Mouse (Mus musculus): Measurements from ENCODE around the gene BC025446.
"Not testable (repeated sequence)": the region's sequence is repeated elsewhere in the genome, so short reads cannot be mapped to it uniquely, and the experiment has no call there.

BC025446 gene

GRCm38 (mm10) chr15:75215778-75216691 lies at the start of gene BC025446:
Gene BC025446 (plus strand): TSS chr15:75216376.
- no peak for DNase-seq (ENCODE audit: low spot score in 2 of 2)

DNA sequence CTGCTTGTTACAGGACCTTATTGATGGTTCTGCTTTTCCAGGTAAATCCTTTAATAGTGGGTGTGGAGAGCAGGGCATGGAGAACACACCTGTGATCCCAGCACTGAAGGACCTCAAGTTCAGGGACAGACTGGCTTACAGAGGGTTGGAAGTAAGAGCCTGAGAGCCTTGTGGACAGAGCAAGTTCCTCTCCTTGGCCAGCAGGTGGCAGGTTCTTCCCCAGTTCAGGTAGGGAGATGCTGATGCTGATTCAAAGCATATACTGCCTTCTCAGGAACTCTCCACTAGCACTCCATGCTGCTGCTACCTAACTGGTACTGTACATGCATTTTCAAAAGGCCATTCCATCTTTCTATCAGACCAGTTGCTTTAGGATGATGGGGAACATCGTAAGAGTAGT lies 40.7 kb upstream of the BC025446 start:
- DNase-seq (ENCODE audit: low spot score in 2 of 2): peak in 1 of 2 experiments; percentile 33

GRCm38 (mm10) chr15:75186291-75186690 lies 29.9 kb upstream of the BC025446 start:
- DNase-seq (ENCODE audit: low spot score in 2 of 2): no peak

DNA sequence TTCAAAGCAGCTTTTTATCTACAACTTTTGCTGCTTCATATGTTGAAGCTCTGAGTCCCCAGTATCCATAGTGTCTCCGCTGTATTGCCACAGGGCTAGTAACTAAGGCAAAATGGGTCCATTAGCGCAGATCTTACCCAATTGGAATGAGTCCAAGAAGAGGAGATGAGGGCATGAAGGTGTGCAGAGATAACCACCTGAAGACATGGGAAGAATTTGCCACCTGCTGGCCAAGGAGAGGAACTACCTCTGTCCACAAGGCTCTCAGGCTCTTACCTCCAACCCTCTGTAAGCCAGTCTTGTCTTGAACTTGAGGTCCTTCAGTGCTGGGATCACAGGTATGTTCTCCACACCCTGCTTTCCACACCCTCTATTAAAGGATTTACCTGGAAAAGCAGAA lies 27.1 kb upstream of the BC025446 start:
- peak; percentile 5 to 21 for DNase-seq (ENCODE audit: low spot score in 2 of 2)

GRCm38 (mm10) chr15:75190560-75190959 lies 25.6 kb upstream of the BC025446 start:
- DNase-seq (ENCODE audit: low spot score in 2 of 2): not testable (repeated sequence)

DNA sequence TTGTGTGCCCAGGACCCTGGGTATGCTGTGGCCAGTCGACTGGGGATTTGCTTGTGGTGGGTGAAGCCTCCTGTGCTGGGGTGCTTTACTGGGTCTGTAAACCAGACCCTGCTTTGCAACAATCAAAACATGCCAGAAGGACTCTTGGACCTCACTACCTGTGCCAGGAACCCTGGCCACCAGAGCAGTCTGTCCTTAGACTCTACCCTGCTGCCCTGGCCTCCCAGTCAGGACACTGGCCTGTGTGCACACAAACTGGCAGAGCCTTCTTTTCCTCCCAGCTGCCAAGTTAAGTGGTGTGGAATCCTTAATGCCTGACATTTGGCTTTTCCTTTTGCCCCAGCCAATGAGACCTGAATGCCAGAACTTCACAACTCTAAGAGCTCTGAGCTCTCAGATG lies 655 bp downstream of the BC025446 start:
- no peak for DNase-seq (ENCODE audit: low spot score in 2 of 2)

GRCm38 (mm10) chr15:75221942-75222341 lies 5.8 kb downstream of the BC025446 start:
- no peak for DNase-seq (ENCODE audit: low spot score in 2 of 2)

DNA sequence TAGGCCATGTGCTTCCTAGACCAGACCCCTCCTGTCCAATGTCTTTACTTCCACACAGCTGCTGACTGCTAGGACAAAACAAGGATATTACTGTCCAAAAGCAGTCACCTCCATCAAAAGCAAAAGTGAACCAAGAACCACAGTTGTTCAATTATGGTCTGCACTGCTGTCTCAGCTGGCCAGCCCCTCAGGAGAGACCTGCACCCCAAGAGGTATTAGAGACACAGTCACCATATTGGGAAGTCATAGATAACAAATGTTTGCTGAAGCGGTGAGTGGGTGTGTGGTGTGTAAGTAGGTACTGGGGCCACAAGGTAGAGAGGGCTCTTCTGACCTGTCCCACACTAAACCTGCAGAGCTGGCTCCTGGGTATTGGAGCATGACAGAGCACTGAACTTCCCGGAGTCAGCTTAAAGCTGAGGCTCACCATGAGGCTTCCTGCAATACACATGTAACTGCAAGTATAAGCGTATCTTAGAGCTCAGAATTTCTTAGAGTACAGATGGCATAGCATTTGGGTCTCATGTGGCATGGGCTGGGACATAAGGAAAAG lies 21.6 kb downstream of the BC025446 start:
- DNase-seq (ENCODE audit: low spot score in 2 of 2): no peak

DNA sequence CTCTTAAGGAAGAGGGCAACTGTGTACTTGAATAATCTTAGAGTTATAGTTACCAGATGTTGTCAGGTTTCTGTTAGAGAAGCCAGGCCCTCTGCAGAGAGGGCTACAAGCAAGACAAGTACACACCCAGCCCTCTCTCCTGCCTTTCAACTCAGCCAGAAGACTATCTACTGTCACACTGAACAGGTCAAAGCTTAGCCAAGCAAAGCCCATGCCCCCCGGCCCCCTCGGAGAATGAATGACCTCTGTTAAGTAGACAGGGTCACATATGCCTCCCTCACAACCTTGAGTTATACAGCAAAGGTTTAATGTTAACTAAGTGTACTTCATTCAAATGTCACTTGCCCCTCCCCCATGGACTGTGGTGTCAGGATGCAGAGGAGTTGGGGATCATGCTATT lies 24.4 kb downstream of the BC025446 start:
- DNase-seq (ENCODE audit: low spot score in 2 of 2): no peak

GRCm38 (mm10) chr15:75242756-75243640 lies 26.8 kb downstream of the BC025446 start:
- no peak for DNase-seq (ENCODE audit: low spot score in 2 of 2)

DNA sequence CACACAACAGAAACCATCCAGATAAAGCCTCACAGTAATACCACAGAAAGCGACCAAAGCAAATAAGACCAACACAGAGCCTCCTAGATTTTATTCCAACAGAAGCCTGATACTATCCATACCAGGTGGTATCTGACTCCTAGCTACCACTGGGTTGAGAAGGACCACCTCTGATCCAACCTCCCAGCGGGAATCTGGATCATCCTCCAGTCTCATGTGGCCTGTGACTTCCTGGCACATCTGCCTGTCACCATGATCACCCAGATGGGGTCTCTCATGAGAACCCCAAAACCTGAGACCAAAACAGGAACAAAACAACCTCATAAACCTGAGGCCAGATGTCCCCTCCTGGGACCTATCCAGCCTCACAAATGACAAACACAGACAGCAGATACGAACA lies 38.5 kb downstream of the BC025446 start:
- no peak for DNase-seq (ENCODE audit: low spot score in 2 of 2)

GRCm38 (mm10) chr15:75265863-75266262 lies 49.7 kb downstream of the BC025446 start:
- DNase-seq (ENCODE audit: low spot score in 2 of 2): no peak

- DNase-seq (ENCODE audit: low spot score in 2 of 2): no peak
These were observed 50.5 kb downstream of the BC025446 start for GRCm38 (mm10) chr15:75266626-75267025.

- no peak for DNase-seq (ENCODE audit: low spot score in 2 of 2)
These were observed 51.9 kb downstream of the BC025446 start, which contains the start of gene Ly6f for GRCm38 (mm10) chr15:75268121-75268520. Gene Ly6f (plus strand): TSS chr15:75268421.

- DNase-seq (ENCODE audit: low spot score in 2 of 2): no peak
These were observed 53.0 kb downstream of the BC025446 start for GRCm38 (mm10) chr15:75268916-75269829.

- no peak for DNase-seq (ENCODE audit: low spot score in 2 of 2)
These were observed 54.0 kb downstream of the BC025446 start for GRCm38 (mm10) chr15:75270169-75270568.

- DNase-seq (ENCODE audit: low spot score in 2 of 2): no peak
These were observed 54.7 kb downstream of the BC025446 start for GRCm38 (mm10) chr15:75270691-75271362.

DNA sequence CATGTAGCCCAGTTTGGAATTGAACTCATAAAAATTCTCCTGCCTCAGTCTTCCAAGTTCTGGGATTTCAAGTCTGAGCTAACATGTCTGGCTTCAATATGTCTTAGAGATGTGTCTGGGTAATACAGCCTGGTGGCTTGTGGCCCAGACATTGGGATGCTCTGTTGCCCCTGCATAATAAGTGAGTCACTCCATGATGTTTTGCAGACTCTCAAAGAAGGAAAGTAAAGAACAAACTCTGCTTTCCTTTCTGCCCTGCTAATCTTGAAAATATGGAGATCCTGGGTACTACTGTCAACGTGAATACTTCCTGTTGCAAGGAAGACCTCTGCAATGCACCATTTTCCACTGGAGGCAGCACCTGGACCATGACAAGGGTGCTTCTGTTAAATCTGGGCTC lies 55.2 kb downstream of the BC025446 start:
- no peak for DNase-seq (ENCODE audit: low spot score in 2 of 2)

DNA sequence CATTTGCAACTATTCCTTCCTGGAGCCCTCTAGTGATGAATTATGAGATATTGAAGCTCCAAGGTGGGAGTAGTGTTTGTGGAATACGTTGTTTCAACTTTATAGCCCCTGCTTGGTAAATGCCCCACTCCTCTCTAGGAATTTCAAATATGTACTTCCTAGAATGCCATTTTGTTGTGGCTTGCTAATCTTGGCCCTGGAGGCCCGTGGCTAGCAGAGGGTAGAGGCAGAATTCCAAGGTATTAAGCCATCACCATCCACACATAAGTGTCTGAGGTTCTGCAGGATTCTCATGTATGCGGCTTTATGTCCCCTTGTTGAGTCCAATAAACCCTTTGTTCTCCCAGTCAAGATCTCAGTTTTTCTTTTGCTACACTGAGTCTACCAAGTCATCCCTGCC lies 55.7 kb downstream of the BC025446 start:
- DNase-seq (ENCODE audit: low spot score in 2 of 2): no peak

Data from natural killer cell, adult 2 months (primary cell).